Mouse (Mus musculus): ENCODE data around the gene Ldlrap1.

DNA sequence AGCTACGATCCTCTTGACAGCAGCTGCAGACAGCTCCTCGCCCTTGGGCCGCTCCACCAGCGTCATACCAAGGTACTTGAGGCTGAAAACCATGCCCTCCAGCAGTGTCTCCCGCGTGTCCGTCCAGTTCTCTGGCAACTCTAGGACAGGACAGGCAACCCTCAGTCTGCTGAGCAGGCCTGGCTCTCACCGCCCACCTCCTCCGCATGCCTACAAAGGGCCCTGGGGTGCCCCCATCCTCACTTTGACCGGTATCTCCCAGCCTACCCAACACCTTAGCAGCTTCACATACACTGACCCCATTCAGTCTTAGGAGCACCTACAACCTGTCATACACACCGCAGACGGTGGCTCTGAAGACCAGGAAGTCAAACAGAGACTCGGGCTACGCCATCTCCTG lies 8.9 kb downstream of the Ldlrap1 start:
- TF ChIP-seq CTCF (IDR thresholded peaks at IDR 0.05; ENCODE audit: low read depth) (no peak), EP300 (IDR thresholded peaks at IDR 0.05; ENCODE audit: low read depth) (no peak)

Measured in liver, postnatal 0 days (tissue).